Mouse (Mus musculus) liver, postnatal 0 days (tissue): ENCODE results near the gene D030056L22Rik.
A peak's percentile ranks its signal among the peaks of the same experiment; 100 is the strongest.

Source experiments
- CTCF ChIP-seq: sonication (generic); IDR thresholded peaks from 2 replicates; pipeline ENCODE4 v1.5.1; 2016; ENCODE audit warnings: antibody characterized with exemption, low read depth
- EP300 ChIP-seq: IDR thresholded peaks from 2 replicates; pipeline ENCODE4 v1.6.1; 2016; ENCODE audit warnings: antibody characterized with exemption, low read depth, mild to moderate bottlenecking

DNA sequence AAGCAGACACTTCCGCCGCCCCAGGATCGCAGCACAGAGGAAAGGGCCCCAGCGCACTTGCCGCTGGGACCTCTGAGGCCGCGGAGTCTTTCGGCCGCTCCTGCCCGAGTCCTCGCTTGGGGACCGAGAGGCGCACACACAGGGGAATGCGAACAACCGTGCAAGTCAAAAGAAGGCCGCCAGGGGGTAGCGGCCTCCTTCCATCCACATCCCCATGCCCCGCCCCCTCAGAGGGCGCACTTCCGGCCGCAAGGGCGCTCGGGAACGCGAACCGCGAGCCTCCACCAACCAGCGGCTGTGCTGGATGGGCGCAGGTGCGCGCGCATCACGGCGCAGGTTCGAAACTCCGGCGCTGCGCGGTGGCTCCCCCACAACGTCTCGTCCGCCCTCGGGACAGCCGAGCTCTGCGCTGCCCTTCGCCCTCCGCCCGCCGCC, at the start of gene D030056L22Rik:
- TF ChIP-seq CTCF (peak; percentile 92), EP300 (peak; percentile 50; the same call in 1 of the 2 replicates)
